Comparison of ENCODE assay signal across 8 mouse cellular contexts in genomic region chr9:62979461-62980161, GRCm38 (mm10). TPM values are rescaled to one million over a fixed set of nuclear protein-coding genes. Genes with fewer than 3 reads are reported as not detected.
DNase-seq lines count a peak whose midpoint lies in the region; ATAC-seq and TF ChIP-seq lines count a peak whose summit lies in the region.

No protein-coding gene starts in this region.

- H3K27ac ChIP-seq in liver, adult 2 months (replicated peaks; ENCODE audit: insufficient read depth, low read depth, low read length): no peak overlapping the region
- H3K27ac ChIP-seq in embryonic facial prominence, embryonic 15.5 days (replicated peaks): peak overlapping the region; percentile 99; the same call in 1 of the 2 replicates
- peak overlapping the region; percentile 97; the same call in 1 of the 2 replicates for H3K27ac ChIP-seq in limb, embryonic 13.5 days
- H3K27ac ChIP-seq in stomach, embryonic 14.5 days (ENCODE audit: low read length): peak overlapping the region; percentile 97

- in situ Hi-C loops in Patski (cut with MboI; ENCODE audit: low pct_unique_long_range_greater_than_20kb): loop anchor here (5.0 kb wide), 1 partner anchor 128 kb away; no protein-coding TSS in a partner anchor

- peak overlapping the region; percentile 92 for H3K4me3 ChIP-seq in liver, adult 2 months (ENCODE audit: insufficient read depth, low read depth, low read length)
- H3K4me3 ChIP-seq in embryonic facial prominence, embryonic 15.5 days (replicated peaks): peak overlapping the region; percentile 100
- peak overlapping the region; percentile 96 for H3K4me3 ChIP-seq in limb, embryonic 13.5 days
- H3K4me3 ChIP-seq in stomach, embryonic 14.5 days (ENCODE audit: low read depth, low read length): peak overlapping the region; percentile 96

- peaks cover 27% of the 10 kb centered on the region for H3K79me2 ChIP-seq in liver, adult 2 months (ENCODE audit: control insufficient read depth, insufficient read depth, low read length)

- TF ChIP-seq POLR2A in liver, adult 2 months (IDR thresholded peaks at IDR 0.05; ENCODE audit: extremely low read depth, insufficient read depth, low read length): no peak

- no peaks in the 10 kb centered on the region for H3K36me3 ChIP-seq in liver, adult 2 months (ENCODE audit: control insufficient read depth, insufficient read depth, low read length)
- 0 out of 2 replicates have a peak, but pooled peaks cover under 1% of the 10 kb centered on the region for H3K36me3 ChIP-seq in embryonic facial prominence, embryonic 15.5 days
- H3K36me3 ChIP-seq in limb, embryonic 13.5 days: 0 out of 2 replicates have a peak, but pooled peaks cover under 1% of the 10 kb centered on the region
- H3K36me3 ChIP-seq in stomach, embryonic 14.5 days (ENCODE audit: control insufficient read depth, insufficient read depth, low read length): no peaks in the 10 kb centered on the region

- H3K9ac ChIP-seq in liver, adult 2 months (ENCODE audit: low read depth, low read length): peak overlapping the region; percentile 95
- H3K9ac ChIP-seq in embryonic facial prominence, embryonic 15.5 days: peak overlapping the region; percentile 89
- H3K9ac ChIP-seq in limb, embryonic 13.5 days: peak overlapping the region; percentile 92
- H3K9ac ChIP-seq in stomach, embryonic 14.5 days (replicated peaks; ENCODE audit: low read depth, low read length): peak overlapping the region; percentile 88

- WGBS in liver, adult 2 months: 4% methylated on average over 17 of the region's 17 CpGs
- 2% methylated on average over 17 of the region's 17 CpGs for WGBS in embryonic facial prominence, embryonic 15.5 days
- WGBS in limb, embryonic 13.5 days: 3% methylated on average over 17 of the region's 17 CpGs
- 3% methylated on average over 17 of the region's 17 CpGs for WGBS in stomach, embryonic 14.5 days

- H3K4me1 ChIP-seq in liver, adult 2 months (ENCODE audit: control insufficient read depth, insufficient read depth, low read length): peaks cover 11% of the 10 kb centered on the region
- peaks cover 20% of the 10 kb centered on the region for H3K4me1 ChIP-seq in embryonic facial prominence, embryonic 15.5 days
- H3K4me1 ChIP-seq in limb, embryonic 13.5 days: peaks cover 17% of the 10 kb centered on the region
- peaks cover 12% of the 10 kb centered on the region; the same call in 1 of the 2 replicates for H3K4me1 ChIP-seq in stomach, embryonic 14.5 days (ENCODE audit: control insufficient read depth, insufficient read depth, low read length)

- ATAC-seq in Patski: peak; percentile 19
- no peak for ATAC-seq in embryonic facial prominence, embryonic 15.5 days (ENCODE audit: insufficient number of reproducible peaks, low FRiP score, low TSS enrichment, low read depth)
- ATAC-seq in limb, embryonic 13.5 days (ENCODE audit: low FRiP score, low read depth): no peak
- ATAC-seq in stomach, embryonic 14.5 days (ENCODE audit: insufficient number of reproducible peaks, insufficient read depth, low FRiP score, low read depth): peak; percentile 21; the same call in 1 of the 2 replicates

- TF ChIP-seq CTCF in liver, adult 2 months (IDR thresholded peaks at IDR 0.05; ENCODE audit: low read depth, low read length): no peak
- TF ChIP-seq CTCF in Patski (IDR thresholded peaks at IDR 0.05): no peak

- no peak for DNase-seq in liver, adult 2 months (ENCODE audit: extremely low read depth, low read depth, low spot score)
- no peak for DNase-seq in liver
- DNase-seq in Patski (ENCODE audit: low read depth, low spot score): no peak
- no peak for DNase-seq in gastrocnemius, adult 8-10 months (ENCODE audit: low spot score in 2 of 2)
- no peak for DNase-seq in cerebellum, adult 18-20 months

- peak overlapping the region; percentile 83 for H3K4me2 ChIP-seq in embryonic facial prominence, embryonic 15.5 days (replicated peaks)
- peak overlapping the region; percentile 87 for H3K4me2 ChIP-seq in limb, embryonic 13.5 days (replicated peaks)
- peak overlapping the region; percentile 83 for H3K4me2 ChIP-seq in stomach, embryonic 14.5 days (replicated peaks; ENCODE audit: low read depth, low read length)

- H3K27me3 ChIP-seq in liver, adult 2 months (ENCODE audit: control insufficient read depth, insufficient read depth, low read length): no peaks in the 10 kb centered on the region
- H3K27me3 ChIP-seq in Patski: no peaks in the 10 kb centered on the region
- H3K27me3 ChIP-seq in embryonic facial prominence, embryonic 15.5 days: no peaks in the 10 kb centered on the region
- H3K27me3 ChIP-seq in limb, embryonic 13.5 days: no peaks in the 10 kb centered on the region
- no peaks in the 10 kb centered on the region for H3K27me3 ChIP-seq in stomach, embryonic 14.5 days (ENCODE audit: control insufficient read depth, insufficient read depth, low read length)

- POLR2A ChIA-PET in Patski (lab: Charles Lee): interaction anchor here (0.5 to 0.7 kb wide), 2 partner anchors 126 kb away, joined by 3 to 4 read pairs; no protein-coding TSS in a partner anchor

- CTCF ChIA-PET in Patski (lab: Charles Lee): interaction anchor here (1.0 kb wide), 1 partner anchor 145 kb away, joined by 3 read pairs; no protein-coding TSS in a partner anchor

- no peaks in the 10 kb centered on the region for H3K9me3 ChIP-seq in embryonic facial prominence, embryonic 15.5 days (replicated peaks)
- H3K9me3 ChIP-seq in limb, embryonic 13.5 days: no peaks in the 10 kb centered on the region
- no peaks in the 10 kb centered on the region for H3K9me3 ChIP-seq in stomach, embryonic 14.5 days (ENCODE audit: control insufficient read depth, low read depth, low read length)

RNA-seq across cellular contexts. Expression of gene Pias1, which starts 8.1 kb away (rescaled TPM):
- 7.9 and 8.3 TPM in 2 replicates for total RNA-seq in liver, adult 2 months (2014; rRNA removed)
- 8.3 and 12.3 TPM in 2 replicates for polyA plus RNA-seq in liver, adult 2 months (2012; rRNA removed)
- polyA plus RNA-seq in Patski (2021): 25.7 TPM
- 54.4 and 61.9 TPM in 2 replicates for polyA plus RNA-seq in embryonic facial prominence, embryonic 15.5 days (2015; fragmentation: Nextera tagmentation; extraction: Ambion mirVana)
- polyA plus RNA-seq in limb, embryonic 13.5 days (2015; fragmentation: Nextera tagmentation; extraction: Ambion mirVana): 56.1 and 57.8 TPM in 2 replicates
- polyA plus RNA-seq in stomach, embryonic 14.5 days (2014; fragmentation: Nextera tagmentation; extraction: Ambion mirVana): 67.9 and 75.2 TPM in 2 replicates
- 10 to 100 TPM; 15.2 to 21.1 (median 18.4) TPM for total RNA-seq in gastrocnemius, adult 8-10 months (2022)

Comparison
In these comparisons a context has a peak if more than half of its experiments do, and no peak if none do; other contexts are left out.
1. ATAC-seq: peak in Patski (single experiment) and stomach, embryonic 14.5 days (single experiment); none in embryonic facial prominence, embryonic 15.5 days (single experiment) and limb, embryonic 13.5 days (single experiment).
2. Peak in every context shown above with its lines, with median percentiles within 50 percentile points of each other: H3K4me3 ChIP-seq, H3K9ac ChIP-seq and H3K4me2 ChIP-seq.